Mouse (Mus musculus): ENCODE measurements at regions not wholly inside any gene's neighbourhood (a gene's known extent, or its start where the extent isn't known, plus 50 kb on each side); places are given as distances from the start of the nearest gene placed in this dataset.
"Not testable (repeated sequence)": the region's sequence is repeated elsewhere in the genome, so short reads cannot be mapped to it uniquely, and the experiment has no call there.

- no peak for DNase-seq
Measured at GRCm38 (mm10) chr7:73688451-73688850, 51.7 kb upstream of the Fam174b start.

- not testable (repeated sequence) for DNase-seq
Measured at GRCm38 (mm10) chr7:73686245-73686644, 53.9 kb upstream of the Fam174b start.

GRCm38 (mm10) chr7:73682756-73683155 lies 57.3 kb upstream of the Fam174b start:
- no peak for DNase-seq

GRCm38 (mm10) chr7:73670598-73670997 lies 69.5 kb upstream of the Fam174b start:
- DNase-seq, result no peak

- DNase-seq, result no peak
Measured at GRCm38 (mm10) chr7:73668791-73669190, 71.3 kb upstream of the Fam174b start.

GRCm38 (mm10) chr7:73666921-73667675 lies 73.0 kb upstream of the Fam174b start:
- no peak for DNase-seq

GRCm38 (mm10) chr7:73664962-73665361 lies 75.1 kb upstream of the Fam174b start:
- no peak for DNase-seq

- DNase-seq, result no peak
Measured at GRCm38 (mm10) chr7:73662536-73662935, 77.6 kb upstream of the Fam174b start.

- DNase-seq, result no peak
Measured at GRCm38 (mm10) chr7:73661901-73662300, 78.2 kb upstream of the Fam174b start.

GRCm38 (mm10) chr7:73659551-73659950 lies 80.6 kb upstream of the Fam174b start:
- DNase-seq, result no peak

GRCm38 (mm10) chr7:73657283-73657682 lies 82.8 kb upstream of the Fam174b start:
- no peak for DNase-seq

- peak; percentile 2 for DNase-seq
Measured at GRCm38 (mm10) chr7:73656424-73656795, 83.7 kb upstream of the Fam174b start.

GRCm38 (mm10) chr7:73655787-73656423 lies 84.2 kb upstream of the Fam174b start:
- peak; percentile 90 for DNase-seq

- DNase-seq, result no peak
Measured at GRCm38 (mm10) chr7:73654193-73654871, 85.8 kb upstream of the Fam174b start.

GRCm38 (mm10) chr7:73650909-73651308 lies 89.2 kb upstream of the Fam174b start:
- DNase-seq, result no peak

- peak; percentile 79 for DNase-seq
Measured at GRCm38 (mm10) chr7:73648010-73648409, 92.1 kb upstream of the Fam174b start.

- DNase-seq, result peak; percentile 52
Measured at GRCm38 (mm10) chr7:73647140-73647539, 93.0 kb upstream of the Fam174b start.

- DNase-seq, result no peak
Measured at GRCm38 (mm10) chr7:73646711-73647110, 93.4 kb upstream of the Fam174b start.

- DNase-seq, result no peak
Measured at GRCm38 (mm10) chr7:73644362-73644904, 95.7 kb upstream of the Fam174b start.

- DNase-seq, result no peak
Measured at GRCm38 (mm10) chr7:73643993-73644335, 96.1 kb upstream of the Fam174b start.

GRCm38 (mm10) chr7:73643306-73643992 lies 96.7 kb upstream of the Fam174b start:
- DNase-seq, result no peak

- no peak for DNase-seq
Measured at GRCm38 (mm10) chr7:73640194-73640593, 98.6 kb upstream of the Chd2 start.

- no peak for DNase-seq
Measured at GRCm38 (mm10) chr7:73637810-73638125, 96.1 kb upstream of the Chd2 start.
